Comparison of ENCODE assay signal across 8 mouse cellular contexts in the genomic region with DNA sequence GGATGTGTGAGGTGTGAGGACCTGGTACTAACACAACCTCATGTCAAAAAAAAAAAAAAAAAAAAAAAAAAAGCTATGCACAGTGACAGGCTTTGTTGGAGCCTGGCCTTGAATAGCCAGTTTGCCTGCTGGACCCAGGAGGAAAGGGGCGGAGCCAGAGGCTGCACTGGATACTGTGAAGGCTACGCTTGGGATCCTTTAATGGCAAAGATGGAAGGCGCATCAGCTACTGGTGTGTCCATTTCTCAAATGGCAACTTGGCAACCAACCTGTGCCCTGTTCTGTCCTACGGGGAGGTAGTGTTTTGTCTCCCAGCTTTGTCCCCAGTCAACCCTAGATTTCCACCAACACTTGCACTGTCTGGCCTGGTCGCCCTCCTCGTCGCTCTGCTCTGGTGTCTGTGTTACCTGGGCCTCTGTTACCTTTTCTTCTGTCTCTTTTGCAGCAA. TPM values are rescaled to one million over a fixed set of nuclear protein-coding genes. Genes with fewer than 3 reads are reported as not detected.
DNase-seq lines count a peak whose midpoint lies in the region; ATAC-seq and TF ChIP-seq lines count a peak whose summit lies in the region.

No protein-coding gene starts in this region.

- H3K9ac ChIP-seq in kidney, embryonic 16.5 days (replicated peaks; ENCODE audit: low read length) = no peak overlapping the region
- no peak overlapping the region for H3K9ac ChIP-seq in forebrain, embryonic 14.5 days (ENCODE audit: low read length)
- H3K9ac ChIP-seq in intestine, postnatal 0 days (ENCODE audit: low read depth, low read length) = no peak overlapping the region

- no peaks in the 10 kb centered on the region for H3K9me3 ChIP-seq in kidney, embryonic 16.5 days (ENCODE audit: low read length)
- no peaks in the 10 kb centered on the region for H3K9me3 ChIP-seq in forebrain, embryonic 14.5 days (replicated peaks; ENCODE audit: control insufficient read depth, low read length)
- H3K9me3 ChIP-seq in intestine, postnatal 0 days (ENCODE audit: control insufficient read depth) = no peaks in the 10 kb centered on the region

- H3K27ac ChIP-seq in kidney, embryonic 16.5 days (ENCODE audit: low read length) = peak overlapping the region; percentile 44; the same call in 1 of the 2 replicates
- no peak overlapping the region for H3K27ac ChIP-seq in forebrain, embryonic 14.5 days (ENCODE audit: low read depth, low read length)
- peak overlapping the region; percentile 10; the same call in 1 of the 2 replicates for H3K27ac ChIP-seq in intestine, postnatal 0 days (ENCODE audit: low read depth, low read length)

- DNase-seq in kidney, adult 11 months = no peak
- DNase-seq in NIH3T3 (ENCODE audit: low read depth) = peak; percentile 82
- DNase-seq in forebrain, embryonic 14.5 days (ENCODE audit: low spot score) = peak; percentile 39
- DNase-seq in ovary, postnatal 14 days (ENCODE audit: low spot score) = peak; percentile 46
- DNase-seq in thymus, postnatal 10 days (ENCODE audit: low spot score in 2 of 2) = no peak

- H3K27me3 ChIP-seq in kidney, embryonic 16.5 days (ENCODE audit: insufficient read depth, low read length) = no peaks in the 10 kb centered on the region
- no peaks in the 10 kb centered on the region for H3K27me3 ChIP-seq in forebrain, embryonic 14.5 days (replicated peaks; ENCODE audit: control insufficient read depth, insufficient read depth, low read length)
- H3K27me3 ChIP-seq in intestine, postnatal 0 days (replicated peaks; ENCODE audit: control insufficient read depth, insufficient read depth, low read length) = no peaks in the 10 kb centered on the region

- H3K4me3 ChIP-seq in kidney, embryonic 16.5 days (ENCODE audit: low read length) = no peak overlapping the region
- H3K4me3 ChIP-seq in forebrain, embryonic 14.5 days (ENCODE audit: low read depth, low read length) = no peak overlapping the region
- H3K4me3 ChIP-seq in intestine, postnatal 0 days (ENCODE audit: low read depth, low read length) = no peak overlapping the region

- no peak for TF ChIP-seq CTCF in intestine, postnatal 0 days (IDR thresholded peaks at IDR 0.05; ENCODE audit: low read depth)

- no peak for ATAC-seq in kidney, embryonic 16.5 days (ENCODE audit: low FRiP score, low TSS enrichment)
- no peak for ATAC-seq in forebrain, embryonic 14.5 days
- ATAC-seq in intestine, postnatal 0 days = no peak
- no peak for ATAC-seq in inflammation-experienced regulatory T-cells, adult 6 months

- peaks cover 19% of the 10 kb centered on the region for H3K4me1 ChIP-seq in kidney, embryonic 16.5 days (ENCODE audit: insufficient read depth, low read length)
- peaks cover 9% of the 10 kb centered on the region; the same call in 1 of the 2 replicates for H3K4me1 ChIP-seq in forebrain, embryonic 14.5 days (ENCODE audit: control insufficient read depth, insufficient read depth, low read length)
- no peaks in the 10 kb centered on the region for H3K4me1 ChIP-seq in intestine, postnatal 0 days (replicated peaks; ENCODE audit: control insufficient read depth, insufficient read depth, low read length)

- peaks cover 47% of the 10 kb centered on the region for H3K36me3 ChIP-seq in kidney, embryonic 16.5 days (ENCODE audit: insufficient read depth, low read length)
- H3K36me3 ChIP-seq in forebrain, embryonic 14.5 days (ENCODE audit: control insufficient read depth, insufficient read depth, low read length) = peaks cover 75% of the 10 kb centered on the region
- H3K36me3 ChIP-seq in intestine, postnatal 0 days (ENCODE audit: control insufficient read depth, insufficient read depth) = peaks cover 68% of the 10 kb centered on the region

- WGBS in kidney, embryonic 16.5 days = 74% methylated on average over 7 of the region's 7 CpGs
- 83% methylated on average over 7 of the region's 7 CpGs for WGBS in forebrain, embryonic 14.5 days
- 73% methylated on average over 7 of the region's 7 CpGs for WGBS in intestine, postnatal 0 days

- no peak overlapping the region for H3K4me2 ChIP-seq in kidney, embryonic 16.5 days (replicated peaks; ENCODE audit: low read depth, low read length)
- no peak overlapping the region for H3K4me2 ChIP-seq in forebrain, embryonic 14.5 days (ENCODE audit: low read length)
- H3K4me2 ChIP-seq in intestine, postnatal 0 days (replicated peaks; ENCODE audit: low read depth) = no peak overlapping the region

RNA-seq across cellular contexts. Expression of a gene that starts 5.2 kb away (rescaled TPM):
- polyA plus RNA-seq in kidney, embryonic 16.5 days (2015; fragmentation: Nextera tagmentation; extraction: Ambion mirVana) = 12,646 and 13,929 TPM in 2 replicates
- 18,122 and 18,216 TPM in 2 replicates for polyA plus RNA-seq in forebrain, embryonic 14.5 days (2014; fragmentation: Nextera tagmentation; extraction: Ambion mirVana)
- 22,808 and 23,070 TPM in 2 replicates for polyA plus RNA-seq in intestine, postnatal 0 days (2015; fragmentation: Nextera tagmentation; extraction: Ambion mirVana)
- over 10,000 TPM; 20,020 to 68,742 (median 52,499) TPM for polyA plus RNA-seq in inflammation-experienced regulatory T-cells, adult 6 months (2017; shearing (Covaris generic))

RNA-seq across cellular contexts. Expression of a gene that starts 6.2 kb away (rescaled TPM):
- 14.0 and 17.2 TPM in 2 replicates for polyA plus RNA-seq in kidney, embryonic 16.5 days (2015; fragmentation: Nextera tagmentation; extraction: Ambion mirVana)
- polyA plus RNA-seq in forebrain, embryonic 14.5 days (2014; fragmentation: Nextera tagmentation; extraction: Ambion mirVana) = 14.5 and 20.8 TPM in 2 replicates
- polyA plus RNA-seq in intestine, postnatal 0 days (2015; fragmentation: Nextera tagmentation; extraction: Ambion mirVana) = 5.6 and 6.2 TPM in 2 replicates
- 1 to 10 TPM; 4.6 to 5.8 (median 5.5) TPM for polyA plus RNA-seq in inflammation-experienced regulatory T-cells, adult 6 months (2017; shearing (Covaris generic))

RNA-seq across cellular contexts. Expression of a gene that starts 58.8 kb away (rescaled TPM):
- 302 and 349 TPM in 2 replicates for polyA plus RNA-seq in kidney, embryonic 16.5 days (2015; fragmentation: Nextera tagmentation; extraction: Ambion mirVana)
- polyA plus RNA-seq in forebrain, embryonic 14.5 days (2014; fragmentation: Nextera tagmentation; extraction: Ambion mirVana) = 477 and 560 TPM in 2 replicates
- polyA plus RNA-seq in intestine, postnatal 0 days (2015; fragmentation: Nextera tagmentation; extraction: Ambion mirVana) = 36.5 and 37.1 TPM in 2 replicates
- 1 to 10 TPM in 1 of 3 experiments, not detected in 2; 1.2 TPM for polyA plus RNA-seq in inflammation-experienced regulatory T-cells, adult 6 months (2017; shearing (Covaris generic))

Comparison
In these comparisons a context has a peak if more than half of its experiments do, and no peak if none do; other contexts are left out.
1. DNase-seq: peak in NIH3T3 (single experiment), forebrain, embryonic 14.5 days (single experiment) and ovary, postnatal 14 days (single experiment); none in kidney, adult 11 months (single experiment) and thymus, postnatal 10 days (0 of 2).
2. RNA of a gene that starts 58.8 kb away (polyA plus RNA-seq): 477 to 560 TPM in forebrain, embryonic 14.5 days, 302 to 349 TPM in kidney, embryonic 16.5 days and 36.5 to 37.1 TPM in intestine, postnatal 0 days; 1.2 TPM in inflammation-experienced regulatory T-cells, adult 6 months; every median in the first group is over 10 times any median in the second.